Mouse (Mus musculus) hindbrain, embryonic 16.5 days (tissue): ENCODE measurements around the gene Olfr1082. TPM values are rescaled to one million over a fixed set of nuclear protein-coding genes. Genes with fewer than 3 reads are reported as not detected.
"Not testable (repeated sequence)": the region's sequence is repeated elsewhere in the genome, so short reads cannot be mapped to it uniquely, and the experiment has no call there.

Source experiments
- ATAC-seq: fragments of 200-750 bp; cut with Nextera tagmentation; 2 replicates; pipeline ENCODE4 v1.8.0; 2017; ENCODE audit warnings: moderate TSS enrichment, moderate library complexity
- H3K27ac ChIP-seq: fragments of 300-500 bp; sonication (generic); 2 replicates; pipeline ENCODE4 v1.5.1; 2014; ENCODE audit warnings: low read depth, mild to moderate bottlenecking, control low read depth, low read length, moderate library complexity
- H3K27me3 ChIP-seq: fragments of 300-500 bp; sonication (generic); replicated peaks from 2 replicates; pipeline ENCODE4 v1.6.1; 2014; ENCODE audit warnings: low read length; ENCODE audit not compliant: control insufficient read depth, insufficient read depth
- H3K36me3 ChIP-seq: fragments of 300-500 bp; sonication (generic); 2 replicates; pipeline ENCODE4 v1.6.1; 2014; ENCODE audit warnings: mild to moderate bottlenecking, low read length, moderate library complexity, mixed read lengths; ENCODE audit not compliant: control insufficient read depth, insufficient read depth
- H3K4me1 ChIP-seq: fragments of 300-500 bp; sonication (generic); 2 replicates; pipeline ENCODE4 v1.6.1; 2014; ENCODE audit warnings: low read depth, low read length; ENCODE audit not compliant: control insufficient read depth, insufficient read depth
- H3K4me2 ChIP-seq: fragments of 300-500 bp; sonication (generic); 2 replicates; pipeline ENCODE4 v1.6.1; 2014; ENCODE audit warnings: mild to moderate bottlenecking, low read length, control low read depth, moderate library complexity
- H3K4me3 ChIP-seq: fragments of 300-500 bp; sonication (generic); 2 replicates; pipeline ENCODE4 v1.5.1; 2014; ENCODE audit warnings: mild to moderate bottlenecking, low read length, control low read depth, moderate library complexity
- H3K9ac ChIP-seq: fragments of 300-500 bp; sonication (generic); 2 replicates; pipeline ENCODE4 v1.6.1; 2014; ENCODE audit warnings: low read depth, mild to moderate bottlenecking, control low read depth, low read length, moderate library complexity
- H3K9me3 ChIP-seq: fragments of 300-500 bp; sonication (generic); 2 replicates; pipeline ENCODE4 v1.6.1; 2014; ENCODE audit warnings: mild to moderate bottlenecking, low read length, moderate library complexity; ENCODE audit not compliant: control insufficient read depth
- WGBS: fragments of 180-500 bp; shearing (Covaris S2); extraction: QIAGEN DNeasy Blood & Tissue Kit; methylation state at CpG from one replicate; pipeline ENCODE4 v1.1.7; 2014; 5-methylcytosine and 5-hydroxymethylcytosine counted together
- polyA plus RNA-seq: library from polyadenylated mRNA; unstranded; fragments of >200 nt; fragmentation: Nextera tagmentation; extraction: Ambion mirVana; gene quantifications from 2 replicates; pipeline ENCODE4 v1.2.1, GENCODE M21; 2015

The Olfr1082 gene
- polyA plus RNA-seq = not detected in 2 replicates

GRCm38 (mm10) chr2:86598866-86599265 lies at the start of gene Olfr1082:
Gene Olfr1082, minus strand, starts transcription at chr2:86598966.
- H3K9me3 ChIP-seq = not testable (repeated sequence)
- WGBS = 50% methylated on average over 1 of the region's 1 CpGs

GRCm38 (mm10) chr2:86639625-86640024 lies 40.9 kb upstream of the Olfr1082 start, which contains the start of gene Olfr1084:
Gene Olfr1084, minus strand, starts transcription at chr2:86639725.
- H3K4me2 ChIP-seq, ATAC-seq, H3K4me1 ChIP-seq, H3K4me3 ChIP-seq, H3K27ac ChIP-seq, H3K9ac ChIP-seq, H3K36me3 ChIP-seq, H3K9me3 ChIP-seq, H3K27me3 ChIP-seq: not testable (repeated sequence)
- WGBS = 90% methylated on average over 1 of the region's 1 CpGs

More at GRCm38 (mm10) chr2:86598866-86599265, at the start of gene Olfr1082:
- H3K4me3 ChIP-seq, ATAC-seq, H3K4me1 ChIP-seq, H3K36me3 ChIP-seq, H3K27me3 ChIP-seq, H3K27ac ChIP-seq, H3K9ac ChIP-seq, H3K4me2 ChIP-seq: not testable (repeated sequence)

- H3K27me3 ChIP-seq, H3K4me3 ChIP-seq, ATAC-seq, H3K9me3 ChIP-seq, H3K9ac ChIP-seq, H3K27ac ChIP-seq, H3K36me3 ChIP-seq, H3K4me2 ChIP-seq, H3K4me1 ChIP-seq: not testable (repeated sequence)
Measured at GRCm38 (mm10) chr2:86558135-86558534, 40.6 kb downstream of the Olfr1082 start, which contains the start of gene Olfr1080. Gene Olfr1080, minus strand, starts transcription at chr2:86558235.

Other genes starting within 250 kb of the Olfr1082 start
- gene Olfr1055, start 248.7 kb downstream of the Olfr1082 start, polyA plus RNA-seq = not detected in 2 replicates
- gene Olfr1056, start 236.5 kb downstream of the Olfr1082 start, polyA plus RNA-seq = not detected in 2 replicates
- gene Olfr1057, start 220.6 kb downstream of the Olfr1082 start, polyA plus RNA-seq = not detected in 2 replicates
- gene Olfr1058, start 210.4 kb downstream of the Olfr1082 start, polyA plus RNA-seq = not detected in 2 replicates
- gene Olfr1061, start 184.9 kb downstream of the Olfr1082 start, polyA plus RNA-seq = not detected in 2 replicates
- not detected in 2 replicates for gene Olfr1062, start 172.2 kb downstream of the Olfr1082 start, polyA plus RNA-seq
- gene Olfr1065, start 148.4 kb downstream of the Olfr1082 start, polyA plus RNA-seq = not detected in 2 replicates
- not detected in 2 replicates for gene Olfr1066, start 142.7 kb downstream of the Olfr1082 start, polyA plus RNA-seq
- gene Olfr228, start 111.6 kb downstream of the Olfr1082 start, polyA plus RNA-seq = not detected in 2 replicates
- not detected in 2 replicates for gene Olfr1076, start 90.5 kb downstream of the Olfr1082 start, polyA plus RNA-seq
- gene Olfr1079, start 56.5 kb downstream of the Olfr1082 start, polyA plus RNA-seq = not detected in 2 replicates
- gene Olfr1080, start 40.7 kb downstream of the Olfr1082 start, polyA plus RNA-seq = not detected in 2 replicates
- not detected in 2 replicates for gene Olfr1084, start 40.8 kb upstream of the Olfr1082 start, polyA plus RNA-seq
- gene Olfr1085, start 63.1 kb upstream of the Olfr1082 start, polyA plus RNA-seq = not detected in 2 replicates
- not detected in 2 replicates for gene Olfr1086, start 81.1 kb upstream of the Olfr1082 start, polyA plus RNA-seq
- gene Olfr1087, start 99.4 kb upstream of the Olfr1082 start, polyA plus RNA-seq = not detected in 2 replicates
- gene Olfr1089, start 134.7 kb upstream of the Olfr1082 start, polyA plus RNA-seq = not detected in 2 replicates
- gene Olfr1090, start 160.0 kb upstream of the Olfr1082 start, polyA plus RNA-seq = not detected in 2 replicates
- not detected in 2 replicates for gene Olfr1093, start 183.5 kb upstream of the Olfr1082 start, polyA plus RNA-seq
- gene Olfr141, start 211.1 kb upstream of the Olfr1082 start, polyA plus RNA-seq = not detected in 2 replicates
- gene Olfr1094, start 225.7 kb upstream of the Olfr1082 start, polyA plus RNA-seq = not detected in 2 replicates